Mouse (Mus musculus) embryonic facial prominence, embryonic 12.5 days (tissue): ENCODE data around the gene Phc2. TPM values are rescaled to one million over a fixed set of nuclear protein-coding genes. Genes with fewer than 3 reads are reported as not detected.
A peak's percentile ranks its signal among the peaks of the same experiment; 100 is the strongest.
"Not testable (repeated sequence)": the region's sequence is repeated elsewhere in the genome, so short reads cannot be mapped to it uniquely, and the experiment has no call there.

Source experiments
- ATAC-seq: fragments of 200-750 bp; cut with Nextera tagmentation; 2 replicates; pipeline ENCODE4 v1.8.0; 2017; ENCODE audit not compliant: insufficient number of reproducible peaks, insufficient read depth, low FRiP score, low TSS enrichment
- H3K27ac ChIP-seq: fragments of 300-500 bp; sonication (generic); 2 replicates; pipeline ENCODE4 v1.5.1; 2016; ENCODE audit warnings: mild to moderate bottlenecking
- H3K27me3 ChIP-seq: fragments of 300-500 bp; sonication (generic); 2 replicates; pipeline ENCODE4 v1.6.1; 2016; ENCODE audit warnings: mild to moderate bottlenecking, moderate library complexity
- H3K36me3 ChIP-seq: fragments of 300-500 bp; sonication (generic); 2 replicates; pipeline ENCODE4 v1.6.1; 2016; ENCODE audit warnings: mild to moderate bottlenecking
- H3K4me1 ChIP-seq: fragments of 300-500 bp; sonication (generic); 2 replicates; pipeline ENCODE4 v1.6.1; 2016
- H3K4me2 ChIP-seq: fragments of 300-500 bp; sonication (generic); replicated peaks from 2 replicates; pipeline ENCODE4 v1.6.1; 2016; ENCODE audit warnings: mild to moderate bottlenecking, moderate library complexity
- H3K4me3 ChIP-seq: fragments of 300-500 bp; sonication (generic); 2 replicates; pipeline ENCODE4 v1.5.1; 2016; ENCODE audit warnings: mild to moderate bottlenecking
- H3K9ac ChIP-seq: fragments of 300-500 bp; sonication (generic); 2 replicates; pipeline ENCODE4 v1.6.1; 2016; ENCODE audit warnings: mild to moderate bottlenecking, moderate library complexity
- H3K9me3 ChIP-seq: fragments of 300-500 bp; sonication (generic); 2 replicates; pipeline ENCODE4 v1.6.1; 2016; ENCODE audit warnings: mild to moderate bottlenecking, moderate library complexity
- WGBS: fragments of 180-500 bp; shearing (Covaris S2); methylation state at CpG from one replicate; pipeline ENCODE4 v1.1.7; 2016; 5-methylcytosine and 5-hydroxymethylcytosine counted together
- polyA plus RNA-seq: library from polyadenylated mRNA; unstranded; fragments of >200 nt; fragmentation: Nextera tagmentation; extraction: Ambion mirVana; gene quantifications from 2 replicates; pipeline ENCODE4 v1.2.1, GENCODE M21; 2016

Phc2 gene
- polyA plus RNA-seq, 1 experiment from 2014 or later, result 82.4 TPM

- WGBS, result 65% methylated on average over 3 of the region's 3 CpGs
- no peaks in the 10 kb centered on the region for H3K27me3 ChIP-seq
Observed at GRCm38 (mm10) chr4:128651530-128651929, 3.0 kb upstream of the Phc2 start.

GRCm38 (mm10) chr4:128652584-128653298 is 1.8 kb upstream of the Phc2 start:
- no peaks in the 10 kb centered on the region for H3K9me3 ChIP-seq
- no peaks in the 10 kb centered on the region for H3K36me3 ChIP-seq
- H3K27ac ChIP-seq, result no peak overlapping the region
- H3K4me1 ChIP-seq, result peaks cover 33% of the 10 kb centered on the region
- H3K4me3 ChIP-seq, result no peak overlapping the region
- 34% methylated on average over 5 of the region's 5 CpGs for WGBS
- no peak overlapping the region for H3K4me2 ChIP-seq
- H3K27me3 ChIP-seq, result no peaks in the 10 kb centered on the region
- no peak overlapping the region for H3K9ac ChIP-seq
- ATAC-seq, result no peak

More at GRCm38 (mm10) chr4:128651530-128651929, 3.0 kb upstream of the Phc2 start:
- Histone ChIP-seq H3K9me3 (no peaks in the 10 kb centered on the region), H3K4me3 (no peak overlapping the region), H3K27ac (no peak overlapping the region), H3K9ac (no peak overlapping the region), H3K4me2 (no peak overlapping the region), H3K4me1 (peaks cover 38% of the 10 kb centered on the region), H3K36me3 (no peaks in the 10 kb centered on the region)
- no peak for ATAC-seq

- Histone ChIP-seq H3K36me3 (no peaks in the 10 kb centered on the region), H3K4me1 (peaks cover 19% of the 10 kb centered on the region), H3K27ac (no peak overlapping the region), H3K4me3 (peak overlapping the region; percentile 71), H3K27me3 (no peaks in the 10 kb centered on the region), H3K4me2 (peak overlapping the region; percentile 98), H3K9me3 (no peaks in the 10 kb centered on the region), H3K9ac (peak overlapping the region; percentile 77)
- 4% methylated on average over 12 of the region's 12 CpGs for WGBS
- no peak for ATAC-seq
Observed at GRCm38 (mm10) chr4:128655446-128655845, 944 bp downstream of the Phc2 start.

- no peak overlapping the region for H3K4me3 ChIP-seq
- no peaks in the 10 kb centered on the region for H3K9me3 ChIP-seq
- H3K4me1 ChIP-seq, result peaks cover 3% of the 10 kb centered on the region
- no peak for ATAC-seq
- no peak overlapping the region for H3K27ac ChIP-seq
- WGBS, result 91% methylated on average over 8 of the region's 8 CpGs
- H3K27me3 ChIP-seq, result no peaks in the 10 kb centered on the region
- no peak overlapping the region for H3K4me2 ChIP-seq
- H3K9ac ChIP-seq, result no peak overlapping the region
- H3K36me3 ChIP-seq, result no peaks in the 10 kb centered on the region
Observed at GRCm38 (mm10) chr4:128660196-128660595, 5.7 kb downstream of the Phc2 start.

- no peak for ATAC-seq
- H3K4me2 ChIP-seq, result no peak overlapping the region
- H3K9me3 ChIP-seq, result no peaks in the 10 kb centered on the region
- H3K4me1 ChIP-seq, result peaks cover 4% of the 10 kb centered on the region; the same call in 1 of the 2 replicates
- H3K27me3 ChIP-seq, result no peaks in the 10 kb centered on the region
- no peak overlapping the region for H3K27ac ChIP-seq
- whole genome bisulfite sequencing, result 83% methylated on average over 8 of the region's 8 CpGs
- H3K4me3 ChIP-seq, result no peak overlapping the region
- H3K36me3 ChIP-seq, result no peaks in the 10 kb centered on the region
- H3K9ac ChIP-seq, result no peak overlapping the region
Observed at GRCm38 (mm10) chr4:128661063-128661462, 6.6 kb downstream of the Phc2 start.

GRCm38 (mm10) chr4:128664002-128664401 is 9.5 kb downstream of the Phc2 start:
- Histone ChIP-seq H3K36me3 (no peaks in the 10 kb centered on the region), H3K4me3 (no peak overlapping the region), H3K4me1 (peaks cover 24% of the 10 kb centered on the region; the same call in 1 of the 2 replicates), H3K4me2 (no peak overlapping the region), H3K27ac (no peak overlapping the region), H3K9me3 (no peaks in the 10 kb centered on the region), H3K27me3 (no peaks in the 10 kb centered on the region), H3K9ac (no peak overlapping the region)
- ATAC-seq, result no peak
- WGBS, result 75% methylated on average over 3 of the region's 3 CpGs

- WGBS, result 64% methylated on average over 7 of the region's 7 CpGs
- H3K4me2 ChIP-seq, H3K27ac ChIP-seq, H3K9ac ChIP-seq, H3K36me3 ChIP-seq, H3K27me3 ChIP-seq, H3K9me3 ChIP-seq, ATAC-seq, H3K4me3 ChIP-seq: not testable (repeated sequence)
- H3K4me1 ChIP-seq, result peaks cover 37% of the 10 kb centered on the region
Observed at GRCm38 (mm10) chr4:128666362-128666761, 11.9 kb downstream of the Phc2 start.

- ATAC-seq, H3K4me3 ChIP-seq, H3K27me3 ChIP-seq, H3K36me3 ChIP-seq, H3K9ac ChIP-seq, H3K9me3 ChIP-seq, H3K27ac ChIP-seq, H3K4me2 ChIP-seq: not testable (repeated sequence)
- WGBS, result 48% methylated on average over 4 of the region's 4 CpGs
- H3K4me1 ChIP-seq, result peaks cover 38% of the 10 kb centered on the region
Observed at GRCm38 (mm10) chr4:128667195-128667594, 12.7 kb downstream of the Phc2 start.

GRCm38 (mm10) chr4:128669229-128669628 is 14.7 kb downstream of the Phc2 start:
- Histone ChIP-seq H3K4me3 (no peak overlapping the region), H3K4me2 (no peak overlapping the region), H3K9me3 (no peaks in the 10 kb centered on the region), H3K27ac (no peak overlapping the region), H3K9ac (no peak overlapping the region), H3K36me3 (no peaks in the 10 kb centered on the region), H3K27me3 (no peaks in the 10 kb centered on the region), H3K4me1 (peaks cover 38% of the 10 kb centered on the region)
- 81% methylated on average over 6 of the region's 6 CpGs for WGBS
- no peak for ATAC-seq

GRCm38 (mm10) chr4:128670566-128671191 is 16.2 kb downstream of the Phc2 start:
- H3K27ac ChIP-seq, result peak overlapping the region; percentile 92
- no peaks in the 10 kb centered on the region for H3K36me3 ChIP-seq
- H3K9ac ChIP-seq, result no peak overlapping the region
- no peaks in the 10 kb centered on the region for H3K27me3 ChIP-seq
- H3K4me2 ChIP-seq, result peak overlapping the region; percentile 28
- peak; percentile 60; the same call in 1 of the 2 replicates for ATAC-seq
- 16% methylated on average over 11 of the region's 11 CpGs for WGBS
- H3K9me3 ChIP-seq, result no peaks in the 10 kb centered on the region
- H3K4me3 ChIP-seq, result no peak overlapping the region
- peaks cover 35% of the 10 kb centered on the region for H3K4me1 ChIP-seq

- 84% methylated on average over 4 of the region's 4 CpGs for WGBS
- no peak overlapping the region for H3K27ac ChIP-seq
- ATAC-seq, result no peak
Observed at GRCm38 (mm10) chr4:128672494-128672893, 18.0 kb downstream of the Phc2 start.

GRCm38 (mm10) chr4:128678564-128679217 is 24.2 kb downstream of the Phc2 start:
- WGBS, result 36% methylated on average over 13 of the region's 13 CpGs
- H3K4me3 ChIP-seq, result no peak overlapping the region
- H3K9ac ChIP-seq, result no peak overlapping the region
- H3K4me1 ChIP-seq, result peaks cover 23% of the 10 kb centered on the region
- no peaks in the 10 kb centered on the region for H3K9me3 ChIP-seq
- no peaks in the 10 kb centered on the region for H3K36me3 ChIP-seq
- peak overlapping the region; percentile 50 for H3K27ac ChIP-seq
- H3K4me2 ChIP-seq, result peak overlapping the region; percentile 27
- peak; percentile 67 for ATAC-seq
- H3K27me3 ChIP-seq, result no peaks in the 10 kb centered on the region

More at GRCm38 (mm10) chr4:128672494-128672893, 18.0 kb downstream of the Phc2 start:
- H3K4me2 ChIP-seq, result no peak overlapping the region
- H3K36me3 ChIP-seq, result no peaks in the 10 kb centered on the region
- H3K27me3 ChIP-seq, result no peaks in the 10 kb centered on the region
- peaks cover 21% of the 10 kb centered on the region for H3K4me1 ChIP-seq
- no peaks in the 10 kb centered on the region for H3K9me3 ChIP-seq
- H3K9ac ChIP-seq, result no peak overlapping the region
- no peak overlapping the region for H3K4me3 ChIP-seq
